Mouse (Mus musculus): Measurements from ENCODE around the gene Socs5. TPM values are rescaled to one million over a fixed set of nuclear protein-coding genes. Genes with fewer than 3 reads are reported as not detected.

Socs5 gene
- total RNA-seq, 2 experiments from 2014 or later, result 114 TPM

DNA sequence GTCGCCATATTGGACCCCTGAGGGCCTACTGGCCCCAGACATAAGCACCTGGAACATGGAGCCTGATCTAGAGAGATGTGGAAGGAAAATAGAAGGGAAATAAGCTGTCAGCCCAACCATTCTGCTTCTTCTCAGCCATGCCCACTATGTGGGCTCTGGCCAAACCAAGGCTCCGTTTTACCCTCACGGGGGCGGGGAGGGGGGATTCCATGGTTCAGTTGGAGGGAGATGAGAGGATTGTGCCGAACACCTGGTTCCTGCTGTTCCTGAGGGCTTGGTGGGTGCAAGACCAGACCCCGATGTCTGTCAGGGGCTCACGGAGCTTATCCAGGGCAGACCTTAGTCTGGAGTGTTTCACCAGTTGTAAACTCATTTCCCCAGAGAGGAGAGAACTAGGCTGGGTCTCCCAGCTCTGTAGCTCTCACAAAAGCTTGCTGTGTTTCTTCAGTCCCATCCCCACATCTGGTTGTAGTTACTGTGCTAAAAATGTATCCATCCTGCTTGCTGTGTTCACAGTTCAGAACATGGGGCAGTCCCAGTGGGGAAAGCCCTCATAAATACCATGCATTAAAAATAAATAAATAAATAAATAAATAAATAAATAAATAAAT lies 56.9 kb downstream of the Socs5 start:
- DNase-seq (ENCODE audit: low spot score in 2 of 2), result no peak

GRCm38 (mm10) chr17:87167407-87167806 lies 59.9 kb downstream of the Socs5 start:
- no peak for DNase-seq (ENCODE audit: low spot score in 2 of 2)

DNA sequence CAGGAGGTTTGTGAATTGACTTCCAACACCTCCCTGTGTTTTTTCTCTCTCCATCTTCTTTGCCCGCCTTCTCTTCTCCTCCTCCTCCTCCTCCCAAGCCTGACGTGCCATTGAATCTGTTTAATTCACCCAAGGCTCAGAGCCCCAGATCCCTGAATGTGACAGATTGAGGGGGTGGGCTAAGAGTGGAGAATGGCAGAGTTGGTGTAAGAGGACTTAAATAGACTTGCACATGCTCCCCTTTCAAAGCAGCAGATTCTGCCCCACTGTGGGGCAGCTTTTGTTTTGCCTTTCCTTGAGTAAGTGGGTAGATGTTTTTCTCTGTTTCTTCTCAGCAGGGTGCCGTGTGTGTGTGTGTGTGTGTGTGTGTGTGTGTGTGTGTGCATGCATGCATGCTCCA lies 61.6 kb downstream of the Socs5 start:
- DNase-seq (ENCODE audit: low spot score in 2 of 2), result peak; percentile 22 to 42

- DNase-seq (ENCODE audit: low spot score in 2 of 2), result no peak
These were observed 62.9 kb downstream of the Socs5 start for GRCm38 (mm10) chr17:87170364-87170763.

DNA sequence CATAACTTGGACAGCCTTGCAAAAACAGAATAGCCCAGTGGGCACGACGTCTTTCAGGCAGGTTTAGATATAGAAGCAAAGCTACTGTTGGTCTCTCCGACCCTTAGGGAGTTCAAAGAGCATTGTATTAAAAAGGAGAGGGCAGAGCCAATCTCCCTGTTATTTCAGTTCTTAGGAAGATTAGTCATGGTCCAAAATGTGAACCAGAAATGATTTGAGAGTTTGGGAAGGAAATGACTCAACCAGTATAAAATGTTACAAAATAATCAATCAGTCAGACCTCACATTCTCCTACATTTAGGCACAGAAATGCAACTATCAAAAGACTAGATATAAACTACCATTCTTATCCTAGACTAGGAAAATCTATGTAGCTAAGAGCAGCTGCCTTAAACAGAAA lies 64.6 kb downstream of the Socs5 start:
- no peak for DNase-seq (ENCODE audit: low spot score in 2 of 2)

GRCm38 (mm10) chr17:87173966-87174365 lies 66.5 kb downstream of the Socs5 start:
- DNase-seq (ENCODE audit: low spot score in 2 of 2), result no peak

DNA sequence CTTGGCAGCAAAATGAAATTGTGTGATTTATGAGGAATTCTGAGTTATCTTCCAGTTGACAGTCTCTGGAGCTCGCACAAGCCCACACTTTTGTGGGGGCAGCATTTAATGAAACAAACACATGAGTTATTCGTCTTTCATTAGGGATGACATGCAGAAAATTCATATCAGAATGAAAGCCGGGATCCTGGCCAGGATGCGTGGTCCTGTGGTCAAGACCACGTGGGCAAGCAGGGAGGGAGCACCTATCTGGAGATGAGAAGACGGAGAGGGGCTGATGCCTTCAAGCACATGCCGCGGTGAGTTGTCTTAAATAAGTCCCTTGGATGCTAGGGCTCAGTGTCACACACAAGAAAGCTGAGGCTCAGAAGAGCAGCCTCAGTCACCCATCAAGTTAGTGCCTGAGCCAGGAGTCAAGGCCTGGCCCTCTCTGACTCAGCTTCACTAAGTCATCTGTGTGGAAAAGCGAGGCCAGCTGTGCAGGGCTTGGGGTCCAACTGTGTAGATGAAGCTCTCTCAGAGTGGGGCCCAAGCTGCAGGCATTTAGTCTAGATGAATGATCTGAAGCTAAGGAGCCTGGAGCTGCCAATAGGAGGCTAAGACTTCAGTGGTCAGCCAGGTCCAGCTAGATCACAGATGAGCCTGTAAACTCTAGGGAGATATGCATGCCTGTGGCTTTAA lies 67.3 kb downstream of the Socs5 start:
- peak in 1 of 2 experiments; percentile 22 for DNase-seq (ENCODE audit: low spot score in 2 of 2)

- DNase-seq (ENCODE audit: low spot score in 2 of 2), result no peak
These were observed 68.9 kb downstream of the Socs5 start for GRCm38 (mm10) chr17:87176066-87177012.

DNA sequence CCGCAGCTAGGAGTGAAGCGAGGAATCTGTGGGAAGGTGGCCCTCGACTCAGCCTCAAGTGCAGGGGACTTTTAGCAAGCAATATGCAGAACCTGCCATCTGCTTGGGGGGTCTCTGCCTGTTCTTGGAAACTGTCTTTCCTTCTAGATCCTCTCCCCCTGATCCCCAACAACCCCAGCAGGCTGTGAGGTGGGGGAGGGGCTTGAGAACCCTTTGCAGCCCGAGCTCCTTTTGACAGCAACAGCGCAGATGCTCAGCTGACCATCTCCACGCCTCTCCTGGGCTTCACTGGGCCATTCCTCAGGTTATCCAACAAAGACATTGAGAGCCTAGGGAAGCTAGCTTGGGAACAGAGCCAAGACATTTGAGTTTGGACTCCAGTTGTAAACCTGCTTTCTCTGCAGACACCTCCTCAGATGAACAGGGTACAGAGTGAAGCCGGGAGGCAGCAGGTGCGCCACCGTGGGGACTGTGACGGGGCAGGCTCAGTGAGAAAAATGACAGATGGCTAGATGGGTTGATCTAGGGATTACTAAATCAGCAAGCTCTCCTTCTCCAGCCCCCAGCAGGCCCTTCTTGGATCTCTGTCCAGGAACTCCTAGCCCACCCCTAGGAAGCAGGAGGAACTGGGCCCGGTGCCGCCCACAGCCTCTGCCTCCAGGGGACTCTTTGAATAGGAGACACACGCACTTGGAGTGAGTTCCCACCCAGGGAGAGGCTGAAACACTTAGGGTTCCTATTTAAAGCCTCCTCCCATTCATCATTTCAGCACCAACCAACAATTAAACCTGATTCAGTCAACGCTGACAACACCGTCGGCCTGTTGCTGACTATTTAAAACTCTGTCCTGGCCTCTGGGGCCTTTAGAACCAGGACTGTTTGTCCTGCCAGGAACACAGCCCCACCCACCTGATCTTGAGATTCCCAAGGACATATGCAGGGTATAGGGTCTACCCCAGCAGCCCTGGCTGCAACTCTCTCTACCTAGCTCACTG lies 71.4 kb downstream of the Socs5 start:
- peak in 1 of 2 experiments; percentile 46 for DNase-seq (ENCODE audit: low spot score in 2 of 2)

DNA sequence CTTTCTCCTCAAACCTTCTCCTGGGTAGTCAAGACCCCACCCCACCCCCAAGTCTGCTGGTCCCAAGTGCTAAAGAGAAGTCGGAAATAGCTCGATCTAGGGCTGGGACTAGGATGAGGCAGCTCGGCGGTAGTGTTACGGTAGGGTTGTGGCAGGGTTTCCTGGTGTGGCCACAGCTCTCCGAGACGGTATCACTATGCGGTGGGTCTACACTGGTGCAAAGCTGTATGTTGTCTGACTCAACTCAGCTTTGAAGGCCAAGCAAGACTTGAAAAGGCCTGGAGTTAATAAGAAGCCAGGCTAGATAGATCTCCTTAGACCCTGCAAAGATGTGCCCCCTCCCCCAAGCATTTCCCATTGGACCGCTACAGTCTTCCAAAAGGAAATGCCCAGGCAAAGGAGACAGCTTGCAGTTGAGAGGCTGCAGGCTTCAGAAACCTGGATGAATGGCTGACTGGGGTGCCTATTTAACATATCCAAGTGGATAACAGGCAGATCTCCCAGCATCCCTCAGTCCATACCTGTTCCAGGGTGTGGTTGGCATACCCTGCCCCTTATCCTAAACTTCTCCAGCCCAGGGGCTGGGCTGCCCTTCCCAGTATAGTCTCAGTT lies 72.6 kb downstream of the Socs5 start:
- DNase-seq (ENCODE audit: low spot score in 2 of 2), result no peak

DNA sequence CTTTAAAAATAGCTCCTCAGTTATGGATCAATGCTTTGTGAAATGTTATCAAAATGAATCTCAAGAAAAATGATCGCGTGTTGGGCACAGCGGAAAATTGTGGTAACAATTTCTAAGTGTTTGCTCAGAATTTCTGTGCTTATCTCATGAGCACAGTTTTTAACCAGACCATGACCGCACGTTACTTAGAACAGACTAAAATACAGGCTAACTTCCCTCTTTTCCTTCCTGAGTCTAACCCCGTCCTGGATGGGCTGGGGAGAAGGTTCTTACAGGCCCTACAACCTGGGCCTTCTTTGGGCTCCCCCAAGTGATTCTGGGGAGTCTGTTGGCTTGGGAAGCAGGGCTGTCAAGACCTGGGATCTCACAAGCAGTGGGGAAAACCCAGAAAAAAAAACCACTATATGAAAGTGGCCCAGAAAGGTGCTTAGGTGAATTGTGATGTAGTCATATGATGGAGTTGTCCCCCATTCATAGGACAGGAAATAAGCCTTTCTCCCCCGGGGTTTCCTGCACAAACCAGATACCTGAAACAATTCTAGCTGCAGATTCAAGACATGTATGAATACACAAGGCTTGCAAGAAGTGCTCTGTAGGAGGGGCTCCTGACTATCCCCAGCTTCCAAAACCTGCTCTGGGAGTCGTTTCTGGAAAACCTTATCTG lies 74.3 kb downstream of the Socs5 start:
- no peak for DNase-seq (ENCODE audit: low spot score in 2 of 2)

DNA sequence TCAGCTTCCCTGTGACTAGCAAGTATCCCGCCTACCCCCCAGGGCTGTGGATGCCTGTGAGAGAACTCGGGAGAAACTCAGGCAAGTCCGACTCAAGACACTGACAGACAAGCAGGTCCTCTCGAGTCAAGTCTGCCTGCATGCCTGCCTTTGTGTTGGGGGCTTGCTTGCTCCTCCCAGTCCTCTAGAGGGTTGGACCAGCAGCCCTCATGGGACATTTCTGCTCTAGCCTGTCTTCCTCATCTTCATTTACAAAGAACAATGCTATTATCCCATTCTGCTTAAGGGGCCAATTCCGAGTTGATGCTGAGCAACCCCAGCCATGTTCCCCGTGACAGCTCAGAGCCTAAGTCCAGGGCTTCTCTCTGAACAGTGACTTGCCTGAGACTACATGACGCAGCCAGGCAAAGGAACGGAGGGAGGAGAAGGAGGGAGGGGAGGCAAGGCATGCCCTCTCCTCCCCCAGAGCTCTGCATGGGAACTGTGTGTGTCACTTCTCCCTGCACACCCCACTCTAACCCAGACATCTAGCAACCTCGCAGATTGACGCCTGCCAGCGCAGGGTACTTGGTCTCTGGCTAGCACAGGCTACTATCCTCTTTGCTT lies 78.1 kb downstream of the Socs5 start:
- no peak for DNase-seq (ENCODE audit: low spot score in 2 of 2)

DNA sequence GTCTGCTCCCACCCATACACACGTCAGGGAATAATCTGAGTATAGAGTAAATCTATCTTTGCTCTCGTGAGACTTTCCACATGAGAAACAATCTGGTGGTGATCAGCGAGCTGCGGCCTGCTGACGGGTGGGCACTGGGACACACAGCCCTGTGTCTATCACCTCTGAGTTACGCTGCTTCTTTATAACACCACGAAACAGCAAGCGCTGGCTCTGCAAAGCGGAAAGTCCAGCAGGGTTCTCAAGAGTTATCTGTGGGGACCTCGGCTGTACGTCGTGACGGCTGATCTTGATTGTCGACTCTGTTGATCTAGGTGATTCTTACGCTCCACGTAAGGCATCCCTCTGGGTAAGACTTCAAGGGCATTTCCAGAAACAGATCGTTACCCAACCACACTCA lies 79.5 kb downstream of the Socs5 start:
- no peak for DNase-seq (ENCODE audit: low spot score in 2 of 2)

Small RNA genes within 50 kb of the gene (microRNA-seq; reads per million reads assigned to microRNA genes)
- 0 reads per million in 2 experiments for gene Gm22346

Other genes starting within 250 kb of the Socs5 start
- gene Tmem247, start 190.3 kb upstream of the Socs5 start, total RNA-seq (2021), result not detected
- gene Atp6v1e2, start 159.8 kb upstream of the Socs5 start, total RNA-seq (2021), result not detected
- gene Rhoq, start 144.6 kb upstream of the Socs5 start, total RNA-seq (2021), result 10 to 100 TPM; 39.0 to 48.0 TPM
- 10 to 100 TPM; 14.7 to 16.2 TPM for gene Pigf, start 82.3 kb upstream of the Socs5 start, total RNA-seq (2021)
- gene Cript, start 82.1 kb upstream of the Socs5 start, total RNA-seq (2021), result 10 to 100 TPM; 54.0 to 57.2 TPM
- 10 to 100 TPM; 69.7 to 73.0 TPM for gene Mcfd2, start 158.3 kb downstream of the Socs5 start, total RNA-seq (2021)
- 1 to 10 TPM; 7.5 to 8.0 TPM for gene Ttc7, start 175.2 kb downstream of the Socs5 start, total RNA-seq (2021)